Mouse (Mus musculus): ENCODE results near the gene Ptpn12. TPM values are rescaled to one million over a fixed set of nuclear protein-coding genes. Genes with fewer than 3 reads are reported as not detected.

The Ptpn12 gene
- 19.0 and 23.3 TPM in 2 replicates for polyA plus RNA-seq (2014; fragmentation: Nextera tagmentation; extraction: Ambion mirVana)

DNA sequence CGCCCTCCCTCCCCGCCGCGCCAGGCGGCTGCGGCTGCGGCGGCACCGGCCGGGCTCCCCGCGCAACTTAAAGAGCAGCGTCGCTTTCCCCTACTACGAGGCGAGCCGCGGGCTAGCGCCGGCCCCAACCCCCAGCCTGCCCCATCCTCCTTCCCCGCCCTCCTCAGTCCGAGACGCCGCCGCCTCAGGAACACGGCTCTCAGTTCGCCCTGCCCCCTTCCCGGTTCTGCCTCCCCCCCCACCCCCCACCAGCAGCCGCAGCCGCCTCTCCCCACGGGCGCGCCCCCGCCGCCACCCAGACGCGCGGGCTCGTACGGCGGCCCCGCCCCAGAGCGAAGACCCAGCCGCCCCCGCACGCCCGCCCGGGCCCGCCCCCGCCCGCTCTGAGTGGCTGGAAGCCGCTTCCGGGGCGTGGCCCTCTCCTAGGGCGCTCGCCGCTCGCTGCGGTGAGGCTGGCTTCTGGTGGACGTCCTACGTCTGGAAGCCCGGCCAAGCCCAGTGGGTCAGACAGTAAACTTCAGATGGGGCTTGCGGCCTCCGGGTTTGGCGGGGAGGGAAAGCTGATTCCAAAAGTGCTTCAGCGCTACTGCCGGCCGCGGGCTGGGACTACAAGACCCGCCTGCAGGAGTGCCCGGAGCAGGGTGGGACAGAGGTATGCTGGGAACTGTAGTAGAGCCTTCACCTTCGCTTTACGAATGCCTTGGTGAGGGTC lies at the start of gene Ptpn12:
Gene Ptpn12, minus strand, starts transcription at position 92 of the 712 bp plus-strand sequence.
- H3K27ac ChIP-seq (ENCODE audit: low read depth, low read length) = peak within 1 kb of the TSS; percentile 98
- no peaks in the 10 kb centered on the region for H3K36me3 ChIP-seq (ENCODE audit: control insufficient read depth, insufficient read depth, low read length)
- DNase-seq (ENCODE audit: low spot score) (peak; percentile 96), ATAC-seq (replicated peaks; ENCODE audit: low FRiP score) (peak; percentile 92)
- H3K4me1 ChIP-seq (replicated peaks; ENCODE audit: control insufficient read depth, insufficient read depth, low read length) = peaks cover 20% of the 10 kb centered on the region
- peak within 1 kb of the TSS; percentile 72 for H3K4me2 ChIP-seq
- no peaks in the 10 kb centered on the region for H3K9me3 ChIP-seq (ENCODE audit: control insufficient read depth, low read length)
- peak within 1 kb of the TSS; percentile 92 for H3K4me3 ChIP-seq (ENCODE audit: low read depth, low read length)
- WGBS = under 1% methylated on average over 61 of the region's 73 CpGs
- H3K9ac ChIP-seq (ENCODE audit: low read depth, low read length) = peak within 1 kb of the TSS; percentile 98
- H3K27me3 ChIP-seq (replicated peaks; ENCODE audit: control insufficient read depth, insufficient read depth, low read length) = no peaks in the 10 kb centered on the region

DNA sequence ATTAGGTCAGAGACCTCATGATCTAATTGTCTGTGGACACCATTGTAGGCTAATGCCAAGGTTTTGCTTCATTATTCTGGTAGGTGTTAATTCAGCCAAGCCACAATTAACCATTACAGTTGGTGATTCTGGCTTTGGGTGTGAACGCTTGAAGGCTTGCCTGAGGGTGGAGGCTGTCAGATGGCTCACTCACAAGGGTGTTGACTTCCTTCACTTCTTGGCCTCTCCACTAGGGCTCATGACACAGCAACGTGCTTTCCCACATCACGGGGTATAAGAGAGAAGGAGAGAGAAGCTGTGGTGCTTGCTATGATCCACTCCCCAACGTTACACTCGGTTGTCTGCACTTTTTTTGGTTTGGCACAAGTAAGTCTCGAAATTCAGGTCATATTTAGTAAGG lies 35.5 kb upstream of the Ptpn12 start:
- Histone ChIP-seq H3K4me1 (replicated peaks; ENCODE audit: control insufficient read depth, insufficient read depth, low read length) (no peaks in the 10 kb centered on the region), H3K9me3 (ENCODE audit: control insufficient read depth, low read length) (no peaks in the 10 kb centered on the region), H3K36me3 (ENCODE audit: control insufficient read depth, insufficient read depth, low read length) (no peaks in the 10 kb centered on the region), H3K27ac (ENCODE audit: low read depth, low read length) (no peak overlapping the region), H3K9ac (ENCODE audit: low read depth, low read length) (no peak overlapping the region), H3K4me2 (no peak overlapping the region), H3K4me3 (ENCODE audit: low read depth, low read length) (no peak overlapping the region), H3K27me3 (replicated peaks; ENCODE audit: control insufficient read depth, insufficient read depth, low read length) (no peaks in the 10 kb centered on the region)
- ATAC-seq (replicated peaks; ENCODE audit: low FRiP score) (no peak), DNase-seq (ENCODE audit: low spot score) (no peak)
- 75% methylated on average over 6 of the region's 6 CpGs for WGBS

DNA sequence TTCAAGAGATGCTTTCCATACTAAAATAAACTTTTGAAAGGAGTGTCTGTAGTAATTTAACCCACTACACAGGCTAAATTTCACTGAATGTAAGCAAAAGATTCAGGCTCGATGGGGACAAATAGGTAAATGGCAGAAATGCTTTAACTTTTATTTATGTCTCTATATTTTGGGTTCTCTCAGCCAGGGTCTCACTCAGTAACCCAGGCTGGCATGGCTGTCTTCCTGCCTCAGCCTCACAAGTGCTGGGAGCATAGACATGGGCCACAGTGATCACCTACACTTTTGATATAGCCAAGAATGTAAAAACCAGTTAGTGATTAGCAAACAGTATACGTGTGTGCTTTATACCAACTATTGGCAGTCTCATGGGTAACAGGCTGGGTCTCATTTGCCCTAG lies 1.5 kb upstream of the Ptpn12 start:
- ATAC-seq (replicated peaks; ENCODE audit: low FRiP score) (no peak), DNase-seq (ENCODE audit: low spot score) (no peak)
- H3K9ac ChIP-seq (ENCODE audit: low read depth, low read length) = no peak overlapping the region
- WGBS = 78% methylated on average over 2 of the region's 2 CpGs
- peaks cover 10% of the 10 kb centered on the region; the same call in 1 of the 2 replicates for H3K4me1 ChIP-seq (replicated peaks; ENCODE audit: control insufficient read depth, insufficient read depth, low read length)
- no peak overlapping the region for H3K27ac ChIP-seq (ENCODE audit: low read depth, low read length)
- H3K36me3 ChIP-seq (ENCODE audit: control insufficient read depth, insufficient read depth, low read length) = no peaks in the 10 kb centered on the region
- peak overlapping the region; percentile 72 for H3K4me2 ChIP-seq
- H3K27me3 ChIP-seq (replicated peaks; ENCODE audit: control insufficient read depth, insufficient read depth, low read length) = no peaks in the 10 kb centered on the region
- H3K4me3 ChIP-seq (ENCODE audit: low read depth, low read length) = peak overlapping the region; percentile 92; the same call in 1 of the 2 replicates
- no peaks in the 10 kb centered on the region for H3K9me3 ChIP-seq (ENCODE audit: control insufficient read depth, low read length)

DNA sequence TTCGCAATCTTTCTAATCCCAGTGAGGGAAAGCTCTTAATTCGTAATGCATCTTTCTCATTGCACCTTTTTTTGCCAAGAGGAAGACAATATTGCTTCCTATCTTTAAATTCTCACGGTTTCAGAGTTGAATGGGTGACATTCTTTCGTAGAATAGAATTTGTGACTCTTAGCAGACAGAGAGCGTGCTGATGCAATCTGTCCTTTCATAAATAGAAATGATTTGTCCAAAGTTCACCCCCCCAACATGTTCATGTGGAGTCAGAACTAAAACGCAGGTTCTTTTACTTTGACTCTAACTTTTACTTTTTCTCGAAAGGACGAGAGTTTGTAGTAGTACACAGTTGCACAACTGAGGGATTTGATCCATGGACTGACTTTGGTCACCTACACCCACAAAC lies 884 bp upstream of the Ptpn12 start:
- Histone ChIP-seq H3K9ac (ENCODE audit: low read depth, low read length) (peak overlapping the region; percentile 98), H3K9me3 (ENCODE audit: control insufficient read depth, low read length) (no peaks in the 10 kb centered on the region), H3K27me3 (replicated peaks; ENCODE audit: control insufficient read depth, insufficient read depth, low read length) (no peaks in the 10 kb centered on the region), H3K4me2 (peak overlapping the region; percentile 72), H3K27ac (ENCODE audit: low read depth, low read length) (peak overlapping the region; percentile 98), H3K4me1 (replicated peaks; ENCODE audit: control insufficient read depth, insufficient read depth, low read length) (peaks cover 14% of the 10 kb centered on the region), H3K4me3 (ENCODE audit: low read depth, low read length) (peak overlapping the region; percentile 92), H3K36me3 (ENCODE audit: control insufficient read depth, insufficient read depth, low read length) (no peaks in the 10 kb centered on the region)
- no peak for ATAC-seq (replicated peaks; ENCODE audit: low FRiP score)
- no peak for DNase-seq (ENCODE audit: low spot score)
- WGBS = 7% methylated on average over 8 of the region's 8 CpGs

DNA sequence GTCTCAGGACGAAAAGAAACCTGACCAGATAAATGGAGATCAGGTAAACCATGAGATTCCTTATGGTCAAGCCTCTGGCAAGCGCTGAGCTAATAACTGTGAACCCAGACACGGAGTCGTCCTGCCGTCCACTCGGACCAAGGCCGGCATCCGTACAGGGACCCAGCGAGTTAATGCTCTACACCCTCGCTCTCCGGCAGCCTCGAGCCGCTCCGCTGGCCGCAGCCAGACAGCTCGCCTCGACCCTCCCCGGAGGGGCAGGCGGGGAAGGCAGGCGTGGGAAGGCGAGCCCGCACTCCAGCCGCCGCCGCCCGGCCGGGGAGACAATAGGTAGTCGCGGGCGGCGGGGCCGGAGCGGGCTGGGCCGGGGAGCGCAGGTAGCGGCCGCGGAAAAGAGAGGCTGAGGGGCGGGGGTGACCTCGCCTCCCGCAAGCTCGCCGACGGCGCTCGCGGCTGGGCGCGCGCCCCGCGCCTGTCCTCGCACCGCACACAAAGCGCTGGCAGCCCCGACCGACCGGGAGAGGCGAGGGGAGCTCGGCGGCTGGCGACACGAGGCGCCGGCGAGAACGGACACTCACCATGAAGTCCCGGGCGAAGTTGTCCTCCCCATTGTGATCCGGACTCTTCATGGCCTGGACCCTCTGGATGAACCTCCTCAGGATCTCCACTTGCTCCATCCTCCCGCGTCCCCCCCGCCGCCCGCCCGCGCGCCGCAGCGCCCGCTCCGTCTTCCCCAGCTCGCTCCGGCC lies 466 bp downstream of the Ptpn12 start:
- H3K27me3 ChIP-seq (replicated peaks; ENCODE audit: control insufficient read depth, insufficient read depth, low read length) = no peaks in the 10 kb centered on the region
- DNase-seq (ENCODE audit: low spot score) (peak; percentile 82), ATAC-seq (replicated peaks; ENCODE audit: low FRiP score) (peak; percentile 13)
- under 1% methylated on average over 78 of the region's 84 CpGs for WGBS
- peak overlapping the region; percentile 66 for H3K4me2 ChIP-seq
- no peaks in the 10 kb centered on the region for H3K36me3 ChIP-seq (ENCODE audit: control insufficient read depth, insufficient read depth, low read length)
- no peaks in the 10 kb centered on the region for H3K9me3 ChIP-seq (ENCODE audit: control insufficient read depth, low read length)
- peak overlapping the region; percentile 98 for H3K9ac ChIP-seq (ENCODE audit: low read depth, low read length)
- H3K27ac ChIP-seq (ENCODE audit: low read depth, low read length) = peak overlapping the region; percentile 98
- H3K4me3 ChIP-seq (ENCODE audit: low read depth, low read length) = peak overlapping the region; percentile 92
- peaks cover 28% of the 10 kb centered on the region for H3K4me1 ChIP-seq (replicated peaks; ENCODE audit: control insufficient read depth, insufficient read depth, low read length)

DNA sequence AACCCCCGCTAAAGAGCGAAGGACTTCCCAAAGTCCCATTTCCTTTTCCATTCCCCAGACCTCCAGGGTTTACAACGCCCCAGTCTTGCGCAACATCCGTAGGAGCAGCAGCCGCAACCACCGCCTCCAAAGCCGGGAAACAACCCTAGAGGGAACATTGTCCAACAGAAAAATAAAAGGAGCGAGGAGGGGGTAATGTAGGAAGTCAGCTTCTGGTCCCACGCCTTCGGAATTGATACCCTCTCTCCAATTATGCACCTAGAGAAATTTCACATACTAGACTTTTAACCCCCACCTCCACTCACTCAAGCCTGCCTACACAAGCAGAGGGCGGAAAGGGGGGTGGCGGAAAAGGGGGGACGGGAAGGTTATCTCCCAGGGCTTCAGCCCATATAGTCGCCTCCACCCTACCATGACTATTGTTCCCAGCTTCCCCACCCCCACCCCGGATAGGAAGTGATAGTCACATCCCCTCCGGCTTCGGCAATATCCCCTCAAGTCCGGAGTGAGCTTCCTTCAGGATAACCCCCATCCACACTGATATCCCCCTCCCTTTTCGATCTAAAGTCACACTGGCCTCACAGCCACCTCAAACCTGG lies 1.1 kb downstream of the Ptpn12 start:
- H3K4me2 ChIP-seq = peak overlapping the region; percentile 66
- H3K36me3 ChIP-seq (ENCODE audit: control insufficient read depth, insufficient read depth, low read length) = no peaks in the 10 kb centered on the region
- ATAC-seq (replicated peaks; ENCODE audit: low FRiP score) (peak; percentile 37), DNase-seq (ENCODE audit: low spot score) (peak; percentile 75)
- H3K27me3 ChIP-seq (replicated peaks; ENCODE audit: control insufficient read depth, insufficient read depth, low read length) = no peaks in the 10 kb centered on the region
- WGBS = 1% methylated on average over 20 of the region's 20 CpGs
- no peaks in the 10 kb centered on the region for H3K9me3 ChIP-seq (ENCODE audit: control insufficient read depth, low read length)
- H3K9ac ChIP-seq (ENCODE audit: low read depth, low read length) = peak overlapping the region; percentile 98
- peak overlapping the region; percentile 98 for H3K27ac ChIP-seq (ENCODE audit: low read depth, low read length)
- peak overlapping the region; percentile 92 for H3K4me3 ChIP-seq (ENCODE audit: low read depth, low read length)
- H3K4me1 ChIP-seq (replicated peaks; ENCODE audit: control insufficient read depth, insufficient read depth, low read length) = peaks cover 32% of the 10 kb centered on the region

DNA sequence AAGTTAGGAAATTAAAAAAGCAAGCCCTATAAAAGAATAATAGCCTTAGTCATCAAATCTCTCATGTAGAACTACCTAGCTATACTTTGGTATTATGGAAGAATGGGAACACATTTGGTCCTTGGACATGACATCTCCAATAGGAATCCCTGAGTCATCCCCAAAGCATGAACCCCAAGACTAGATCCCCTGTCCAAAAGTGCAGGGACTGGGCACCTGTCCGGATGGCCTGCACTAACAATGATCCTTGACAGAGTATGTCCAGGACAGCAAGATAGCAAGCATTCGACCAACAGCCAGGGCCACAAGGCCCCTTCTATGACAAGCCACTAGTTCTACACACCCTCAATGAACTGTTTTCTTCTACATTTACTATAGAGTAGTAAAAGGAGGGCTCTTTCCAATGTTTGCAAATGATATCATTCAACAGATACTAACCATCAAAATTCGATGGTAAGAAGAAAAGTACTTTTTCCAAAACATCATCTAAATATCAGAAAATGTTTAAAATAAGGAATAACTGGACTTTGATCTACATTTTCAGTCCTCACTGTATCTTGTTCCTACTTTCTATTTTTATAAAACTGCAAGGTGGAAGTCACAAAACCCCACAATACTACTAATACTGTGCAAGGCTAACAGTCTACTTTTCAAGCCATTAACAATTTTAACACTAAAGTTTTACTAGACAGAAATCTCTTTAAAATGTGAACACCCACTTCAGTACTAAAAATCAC lies 2.0 kb downstream of the Ptpn12 start:
- Histone ChIP-seq H3K4me3 (ENCODE audit: low read depth, low read length) (peak overlapping the region; percentile 92), H3K9me3 (ENCODE audit: control insufficient read depth, low read length) (no peaks in the 10 kb centered on the region), H3K27ac (ENCODE audit: low read depth, low read length) (peak overlapping the region; percentile 98; the same call in 1 of the 2 replicates), H3K36me3 (ENCODE audit: control insufficient read depth, insufficient read depth, low read length) (no peaks in the 10 kb centered on the region), H3K4me2 (peak overlapping the region; percentile 66), H3K27me3 (replicated peaks; ENCODE audit: control insufficient read depth, insufficient read depth, low read length) (no peaks in the 10 kb centered on the region), H3K4me1 (replicated peaks; ENCODE audit: control insufficient read depth, insufficient read depth, low read length) (peaks cover 35% of the 10 kb centered on the region), H3K9ac (ENCODE audit: low read depth, low read length) (peak overlapping the region; percentile 43)
- DNase-seq (ENCODE audit: low spot score) (no peak), ATAC-seq (replicated peaks; ENCODE audit: low FRiP score) (no peak)
- WGBS = 27% methylated on average over 3 of the region's 3 CpGs

DNA sequence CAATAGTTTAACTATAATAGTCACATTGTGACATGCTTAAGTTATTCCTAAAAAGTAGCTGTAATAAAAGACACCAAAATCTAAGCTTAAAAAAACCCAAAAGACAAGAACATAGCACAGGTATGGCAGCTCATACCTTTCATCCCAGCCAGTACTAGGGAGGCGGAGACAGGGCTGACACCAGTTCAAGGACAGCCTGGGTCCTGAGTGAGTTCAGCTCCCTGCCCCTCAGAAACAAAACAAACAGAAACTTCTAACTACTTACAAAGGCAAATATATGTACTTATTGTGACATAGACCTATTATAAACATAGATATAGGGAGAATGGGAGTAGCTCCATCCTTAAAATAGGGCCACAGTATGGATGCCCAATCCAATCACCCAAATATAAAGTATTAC lies 3.2 kb downstream of the Ptpn12 start:
- Histone ChIP-seq H3K27me3 (replicated peaks; ENCODE audit: control insufficient read depth, insufficient read depth, low read length) (no peaks in the 10 kb centered on the region), H3K4me3 (ENCODE audit: low read depth, low read length) (no peak overlapping the region), H3K9ac (ENCODE audit: low read depth, low read length) (no peak overlapping the region), H3K36me3 (ENCODE audit: control insufficient read depth, insufficient read depth, low read length) (no peaks in the 10 kb centered on the region), H3K4me1 (replicated peaks; ENCODE audit: control insufficient read depth, insufficient read depth, low read length) (peaks cover 36% of the 10 kb centered on the region), H3K4me2 (peak overlapping the region; percentile 25; the same call in 1 of the 2 replicates), H3K9me3 (ENCODE audit: control insufficient read depth, low read length) (no peaks in the 10 kb centered on the region), H3K27ac (ENCODE audit: low read depth, low read length) (no peak overlapping the region)
- ATAC-seq (replicated peaks; ENCODE audit: low FRiP score) = no peak
- 89% methylated on average over 1 of the region's 1 CpGs for WGBS
- DNase-seq (ENCODE audit: low spot score) = no peak
